Mouse (Mus musculus) lung, embryonic 14.5 days (tissue): ENCODE results near the gene Ccdc154. TPM values are rescaled to one million over a fixed set of nuclear protein-coding genes. Genes with fewer than 3 reads are reported as not detected.
"Not testable (repeated sequence)": the region's sequence is repeated elsewhere in the genome, so short reads cannot be mapped to it uniquely, and the experiment has no call there.

Experiments
- ATAC-seq: fragments of 200-750 bp; cut with Nextera tagmentation; 2 replicates; pipeline ENCODE4 v1.8.0; 2017; ENCODE audit warnings: mild to moderate bottlenecking, moderate TSS enrichment, moderate library complexity; ENCODE audit not compliant: insufficient read depth
- DNase-seq: peaks from one replicate; pipeline ENCODE4 v3.0.0-alpha.2; 2015
- H3K27ac ChIP-seq: fragments of 300-500 bp; sonication (generic); 2 replicates; pipeline ENCODE4 v1.5.1; 2014; ENCODE audit warnings: low read depth, mild to moderate bottlenecking, moderate library complexity
- H3K27me3 ChIP-seq: fragments of 300-500 bp; sonication (generic); 2 replicates; pipeline ENCODE4 v1.6.1; 2014; ENCODE audit warnings: low read length, control low read depth; ENCODE audit not compliant: insufficient read depth
- H3K36me3 ChIP-seq: fragments of 300-500 bp; sonication (generic); 2 replicates; pipeline ENCODE4 v1.6.1; 2014; ENCODE audit warnings: control low read depth; ENCODE audit not compliant: insufficient read depth
- H3K4me1 ChIP-seq: fragments of 300-500 bp; sonication (generic); 2 replicates; pipeline ENCODE4 v1.6.1; 2014; ENCODE audit warnings: antibody characterized with exemption, control low read depth; ENCODE audit not compliant: insufficient read depth
- H3K4me2 ChIP-seq: fragments of 300-500 bp; sonication (generic); 2 replicates; pipeline ENCODE4 v1.6.1; 2014; ENCODE audit warnings: mild to moderate bottlenecking
- H3K4me3 ChIP-seq: fragments of 300-500 bp; sonication (generic); 2 replicates; pipeline ENCODE4 v1.5.1; 2014; ENCODE audit warnings: low read depth, low read length
- H3K9ac ChIP-seq: fragments of 300-500 bp; sonication (generic); 2 replicates; pipeline ENCODE4 v1.6.1; 2014
- H3K9me3 ChIP-seq: fragments of 300-500 bp; sonication (generic); 2 replicates; pipeline ENCODE4 v1.6.1; 2016; ENCODE audit warnings: low read depth, low read length, control low read depth
- CTCF ChIP-seq: IDR thresholded peaks from 2 replicates; pipeline ENCODE4 v1.5.1; 2016; ENCODE audit warnings: antibody characterized with exemption, low read depth
- WGBS: fragments of 180-500 bp; shearing (Covaris S2); extraction: QIAGEN DNeasy Blood & Tissue Kit; methylation state at CpG from one replicate; pipeline ENCODE4 v1.1.7; 2014; 5-methylcytosine and 5-hydroxymethylcytosine counted together
- polyA plus RNA-seq: library from polyadenylated mRNA; unstranded; fragments of >200 nt; fragmentation: Nextera tagmentation; extraction: Ambion mirVana; gene quantifications from 2 replicates; pipeline ENCODE4 v1.2.1, GENCODE M21; 2014

Ccdc154 gene
- polyA plus RNA-seq, result 0.24 and 0.28 TPM in 2 replicates

DNA sequence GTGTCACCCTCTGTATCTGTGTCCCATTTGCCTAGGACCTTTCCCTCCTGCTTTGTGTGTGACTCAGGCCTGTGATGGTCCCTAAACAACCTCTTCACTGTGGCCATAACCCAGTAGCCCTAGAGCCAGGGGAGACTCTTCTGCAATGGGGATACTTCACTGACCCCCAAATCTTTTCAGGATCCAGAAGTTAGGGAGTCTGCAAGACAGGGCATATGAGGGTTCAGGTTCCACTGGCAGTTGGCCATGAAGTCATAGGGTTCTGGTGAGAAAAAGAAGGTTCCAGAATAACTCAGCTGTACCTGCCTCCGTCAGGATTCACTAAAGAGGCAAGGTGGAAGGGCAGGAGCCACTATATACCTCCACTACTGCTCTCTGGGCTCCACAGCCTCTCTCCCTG, at the start of gene Ccdc154:
Gene Ccdc154 (plus strand): TSS at position 301 of the 400 bp plus-strand sequence.
- no peak within 1 kb of the TSS for H3K4me2 ChIP-seq
- TF ChIP-seq CTCF, result no peak
- H3K36me3 ChIP-seq, result peaks cover 39% of the 10 kb centered on the region
- H3K27ac ChIP-seq, result no peak within 1 kb of the TSS
- H3K4me1 ChIP-seq, result no peaks in the 10 kb centered on the region
- no peaks in the 10 kb centered on the region for H3K9me3 ChIP-seq
- no peak within 1 kb of the TSS for H3K4me3 ChIP-seq
- ATAC-seq, result no peak
- H3K27me3 ChIP-seq, result no peaks in the 10 kb centered on the region
- no peak for DNase-seq
- no peak within 1 kb of the TSS for H3K9ac ChIP-seq
- WGBS, result 76% methylated on average over 1 of the region's 1 CpGs

DNA sequence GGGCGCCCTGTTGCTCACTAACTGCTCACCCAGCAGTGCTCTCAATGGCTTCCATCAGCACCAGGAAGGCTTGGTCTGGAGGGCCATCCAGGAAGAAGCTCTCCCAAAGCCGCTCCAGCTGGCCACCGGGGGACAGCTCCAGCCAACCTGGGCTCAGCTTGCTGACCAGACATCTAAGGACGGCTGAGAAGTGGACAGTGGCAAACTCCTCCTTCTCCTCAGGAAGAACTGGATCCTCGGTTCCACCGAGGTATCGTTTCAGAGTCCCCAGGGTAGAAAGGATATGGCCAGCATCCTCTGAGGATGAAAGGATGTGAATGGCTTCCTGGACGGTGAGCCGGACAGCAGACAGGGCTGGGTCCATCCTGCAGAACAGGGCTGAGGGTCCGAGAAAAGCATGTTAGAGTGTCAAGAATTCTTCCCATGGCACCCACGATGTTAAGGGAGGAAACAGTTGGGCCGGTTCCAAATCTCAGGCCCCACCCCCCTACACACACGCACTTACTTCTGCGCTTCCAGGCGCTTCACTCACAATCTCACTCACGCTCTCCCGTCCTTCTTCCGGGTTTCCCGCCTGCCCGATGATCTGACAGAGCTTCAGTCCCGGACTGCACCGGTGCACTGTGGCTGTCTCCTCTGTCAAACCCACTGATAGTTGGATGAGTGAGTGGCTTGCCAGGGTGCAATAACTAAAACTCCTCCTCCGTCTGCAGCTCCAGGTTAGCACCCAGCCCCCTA, 47.2 kb upstream of the Ccdc154 start:
- Histone ChIP-seq H3K27me3 (no peaks in the 10 kb centered on the region), H3K4me3 (peak overlapping the region; percentile 66), H3K36me3 (peaks cover 29% of the 10 kb centered on the region), H3K9me3 (no peaks in the 10 kb centered on the region), H3K4me1 (peaks cover 5% of the 10 kb centered on the region), H3K4me2 (peak overlapping the region; percentile 93), H3K27ac (peak overlapping the region; percentile 94), H3K9ac (peak overlapping the region; percentile 60)
- DNase-seq, result peak; percentile 79
- TF ChIP-seq CTCF, result no peak
- 7% methylated on average over 23 of the region's 23 CpGs for WGBS
- peak; percentile 68 for ATAC-seq

DNA sequence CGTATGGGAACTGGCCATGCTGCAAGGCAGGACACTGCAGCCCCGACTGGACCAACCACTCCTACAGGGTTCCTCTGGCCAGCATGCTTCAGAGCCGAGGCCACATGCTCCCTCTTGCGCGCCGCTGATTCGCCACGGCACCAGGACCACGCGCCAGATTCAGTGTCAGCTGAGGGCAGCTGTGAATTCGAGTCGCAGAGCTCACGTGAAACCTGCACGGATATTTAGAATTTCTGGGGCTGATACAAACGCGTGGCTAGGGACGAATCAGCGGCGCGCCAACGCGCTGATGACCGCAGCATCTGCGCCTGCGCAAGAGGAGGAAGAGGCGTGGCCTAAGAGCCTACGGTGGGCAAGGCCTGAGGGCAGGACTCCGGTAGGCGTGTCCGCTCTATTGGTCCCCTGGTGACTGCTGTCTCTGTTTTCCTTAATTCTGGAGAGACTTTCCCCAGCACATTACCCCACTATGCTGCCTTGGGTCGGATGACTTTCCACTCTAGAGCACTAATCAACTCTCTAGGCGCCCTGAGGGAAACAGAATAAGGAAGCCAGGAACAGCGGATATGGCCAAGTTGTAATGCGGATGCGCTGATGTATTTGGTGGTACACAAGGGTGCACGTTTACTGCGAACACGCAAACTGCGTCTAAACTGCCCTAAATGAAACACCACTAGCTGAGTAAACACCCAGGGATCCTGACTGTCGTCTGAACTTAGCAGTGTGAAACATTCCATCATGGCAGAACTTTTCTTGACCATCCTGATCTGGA, 46.4 kb upstream of the Ccdc154 start, which contains the start of gene Telo2:
Gene Telo2 (minus strand): TSS at position 304 of the 769 bp plus-strand sequence.
- Histone ChIP-seq H3K9me3 (no peaks in the 10 kb centered on the region), H3K4me2 (peak within 1 kb of the TSS; percentile 93), H3K9ac (peak within 1 kb of the TSS; percentile 60), H3K4me3 (peak within 1 kb of the TSS; percentile 66), H3K27ac (peak within 1 kb of the TSS; percentile 94), H3K4me1 (peaks cover 5% of the 10 kb centered on the region), H3K36me3 (peaks cover 22% of the 10 kb centered on the region), H3K27me3 (no peaks in the 10 kb centered on the region)
- ATAC-seq (peak; percentile 94), DNase-seq (peak; percentile 98)
- WGBS, result 5% methylated on average over 40 of the region's 40 CpGs
- TF ChIP-seq CTCF, result no peak

DNA sequence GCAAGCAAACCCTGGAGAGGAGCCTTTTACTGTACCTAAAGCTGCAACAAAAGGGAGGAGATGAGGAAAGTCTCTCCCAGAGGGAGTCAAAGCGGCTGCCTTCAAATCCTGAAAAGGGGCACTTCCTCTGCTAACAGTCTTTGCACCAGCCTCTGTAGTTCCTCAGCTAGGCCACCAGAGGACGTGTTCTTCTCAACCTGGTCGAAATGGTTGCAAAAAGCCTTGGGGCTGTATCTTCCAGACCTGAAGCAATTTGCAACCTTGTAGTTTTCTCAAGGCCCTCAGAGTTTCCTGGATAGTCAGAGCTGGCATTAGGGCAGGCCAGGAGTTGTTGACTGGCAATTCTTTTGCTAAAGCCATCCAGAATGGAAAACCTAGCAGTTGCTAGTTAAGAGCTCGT, 45.0 kb upstream of the Ccdc154 start:
- no peaks in the 10 kb centered on the region for H3K27me3 ChIP-seq
- DNase-seq, result no peak
- H3K4me3 ChIP-seq, result no peak overlapping the region
- no peak overlapping the region for H3K9ac ChIP-seq
- no peak overlapping the region for H3K4me2 ChIP-seq
- no peaks in the 10 kb centered on the region for H3K9me3 ChIP-seq
- peak; percentile 47 for TF ChIP-seq CTCF
- WGBS, result 31% methylated on average over 4 of the region's 4 CpGs
- H3K27ac ChIP-seq, result no peak overlapping the region
- peaks cover 5% of the 10 kb centered on the region for H3K4me1 ChIP-seq
- no peak for ATAC-seq
- peaks cover 12% of the 10 kb centered on the region for H3K36me3 ChIP-seq

DNA sequence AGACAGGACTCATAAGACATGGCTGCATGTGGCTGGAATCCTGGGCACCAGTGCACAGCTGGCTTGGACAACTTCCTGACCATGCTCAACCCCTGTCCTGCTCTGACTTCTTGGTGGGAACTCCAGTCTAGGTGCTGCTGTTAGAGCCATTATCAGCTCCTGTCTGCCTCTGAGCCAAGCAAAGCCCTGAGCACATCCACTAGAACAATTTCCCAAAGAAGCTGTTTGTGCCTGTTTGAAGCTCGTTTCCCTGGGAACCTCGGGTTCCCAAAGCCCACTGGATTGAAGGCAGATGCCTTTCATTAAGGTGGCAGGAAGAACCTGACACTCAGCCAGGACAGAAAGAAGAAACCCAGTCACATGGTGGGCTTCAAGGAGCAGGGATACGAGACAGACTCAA, 41.9 kb upstream of the Ccdc154 start, which contains the start of gene Ptx4:
Gene Ptx4 (plus strand): TSS at position 355 of the 400 bp plus-strand sequence.
- no peak for ATAC-seq
- Histone ChIP-seq H3K27me3 (no peaks in the 10 kb centered on the region), H3K9ac (no peak within 1 kb of the TSS), H3K4me3 (no peak within 1 kb of the TSS), H3K9me3 (no peaks in the 10 kb centered on the region), H3K27ac (no peak within 1 kb of the TSS), H3K36me3 (no peaks in the 10 kb centered on the region), H3K4me2 (no peak within 1 kb of the TSS), H3K4me1 (no peaks in the 10 kb centered on the region)
- no peak for TF ChIP-seq CTCF
- no peak for DNase-seq
- WGBS, result 31% methylated on average over 3 of the region's 3 CpGs

DNA sequence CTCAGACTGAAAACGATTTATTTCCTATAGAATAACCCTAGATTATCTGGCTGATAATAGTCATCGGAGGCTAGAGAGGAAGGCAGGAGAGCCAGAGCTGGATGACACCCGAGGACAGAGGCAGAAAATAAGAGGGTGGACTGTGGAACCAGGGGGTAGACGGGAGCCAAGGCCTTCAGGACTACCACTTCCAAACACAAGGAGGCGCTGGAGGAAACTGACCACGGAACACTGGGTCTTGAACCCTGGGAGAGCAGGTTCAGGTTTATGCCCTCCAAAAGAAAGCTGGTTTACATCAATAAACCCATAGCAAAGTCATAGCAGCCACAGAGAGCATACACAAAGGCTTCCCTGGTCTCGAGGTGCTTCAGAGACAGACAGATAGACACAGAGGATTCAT, 38.3 kb upstream of the Ccdc154 start:
- Histone ChIP-seq H3K9me3 (no peaks in the 10 kb centered on the region), H3K27me3 (no peaks in the 10 kb centered on the region), H3K9ac (no peak overlapping the region), H3K4me3 (no peak overlapping the region), H3K4me2 (no peak overlapping the region), H3K27ac (no peak overlapping the region), H3K36me3 (no peaks in the 10 kb centered on the region), H3K4me1 (no peaks in the 10 kb centered on the region)
- DNase-seq (peak; percentile 21), ATAC-seq (no peak)
- peak; percentile 59 for TF ChIP-seq CTCF
- WGBS, result 25% methylated on average over 7 of the region's 7 CpGs

DNA sequence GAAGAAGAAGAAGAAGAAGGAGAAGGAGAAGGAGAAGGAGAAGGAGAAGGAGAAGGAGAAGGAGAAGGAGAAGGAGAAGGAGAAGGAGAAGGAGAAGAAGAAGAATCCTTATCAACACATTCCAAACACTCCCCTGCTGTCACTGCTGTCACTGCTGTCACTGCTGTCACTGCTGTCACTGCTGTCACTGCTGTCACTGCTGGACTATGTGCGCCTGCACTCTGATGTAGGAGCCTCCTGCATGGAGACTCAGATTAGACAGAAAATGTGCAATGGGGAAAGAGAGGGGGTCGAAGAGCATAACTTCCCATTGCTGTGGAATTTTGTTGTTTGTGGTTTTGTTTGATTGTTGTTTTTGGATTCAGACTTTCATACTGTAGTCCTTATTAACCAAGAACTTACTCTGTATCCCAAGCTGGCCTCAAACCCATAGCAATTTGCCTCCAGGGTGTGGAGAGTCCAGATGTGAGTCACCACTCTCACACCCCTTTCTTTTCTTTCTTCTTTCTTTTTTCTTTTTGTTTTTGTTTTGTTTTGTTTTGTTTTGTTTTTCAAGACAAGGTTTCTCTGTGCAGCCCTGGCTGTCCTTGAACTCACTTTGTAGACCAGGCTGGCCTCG, 36.7 kb upstream of the Ccdc154 start:
- not testable (repeated sequence) for H3K9me3 ChIP-seq, H3K4me3 ChIP-seq, H3K4me1 ChIP-seq, ATAC-seq, H3K4me2 ChIP-seq, H3K27ac ChIP-seq, H3K9ac ChIP-seq, DNase-seq, H3K27me3 ChIP-seq, H3K36me3 ChIP-seq
- WGBS, result 53% methylated on average over 3 of the region's 3 CpGs
